Mouse (Mus musculus) monocyte, adult 59 days (primary cell): Measurements from ENCODE around the gene Cmtr1. TPM values are rescaled to one million over a fixed set of nuclear protein-coding genes. Genes with fewer than 3 reads are reported as not detected.

Experiments
- total RNA-seq, 2 experiments: library from RNA; stranded (reverse); gene quantifications; one replicate each; pipeline ENCODE4 v1.2.4; 2023

The Cmtr1 gene
- 10 to 100 TPM; 81.8 to 95.4 TPM for total RNA-seq

DNA sequence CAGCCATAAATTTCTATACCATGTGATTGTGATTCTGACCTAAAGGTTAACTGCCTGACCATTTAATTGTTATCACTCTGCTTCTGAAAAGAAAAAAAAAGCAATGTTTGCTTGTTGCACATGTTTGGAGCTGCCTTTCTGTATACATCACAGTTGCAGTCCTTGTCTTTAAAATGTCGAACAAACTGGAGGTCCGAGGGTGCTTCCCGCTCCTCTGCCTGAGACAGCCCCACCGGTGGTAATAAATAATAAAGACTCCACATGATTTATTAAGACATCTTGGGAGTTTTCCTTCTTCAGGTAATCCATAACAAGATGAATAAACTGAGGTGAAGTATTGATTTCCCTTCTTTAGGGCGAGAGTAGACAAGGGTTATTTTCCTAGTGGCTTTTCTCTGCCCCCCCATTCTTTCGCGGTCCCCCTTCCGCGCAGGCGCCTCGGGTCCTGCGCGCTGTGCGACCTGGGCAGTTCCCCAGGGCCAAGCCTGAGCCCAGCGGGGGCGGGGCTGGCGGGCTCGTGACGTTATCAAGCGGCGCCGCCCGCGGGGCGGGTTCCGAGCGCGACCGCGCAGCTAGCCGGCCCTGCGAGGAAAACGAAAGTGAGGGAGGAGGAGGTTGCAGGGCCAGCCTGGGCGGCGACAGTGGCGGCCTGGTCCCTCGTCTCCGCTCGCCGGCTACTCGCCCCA lies at the start of gene Cmtr1:
Cmtr1 (plus strand) TSS at position 520 of the 686 bp plus-strand sequence.

DNA sequence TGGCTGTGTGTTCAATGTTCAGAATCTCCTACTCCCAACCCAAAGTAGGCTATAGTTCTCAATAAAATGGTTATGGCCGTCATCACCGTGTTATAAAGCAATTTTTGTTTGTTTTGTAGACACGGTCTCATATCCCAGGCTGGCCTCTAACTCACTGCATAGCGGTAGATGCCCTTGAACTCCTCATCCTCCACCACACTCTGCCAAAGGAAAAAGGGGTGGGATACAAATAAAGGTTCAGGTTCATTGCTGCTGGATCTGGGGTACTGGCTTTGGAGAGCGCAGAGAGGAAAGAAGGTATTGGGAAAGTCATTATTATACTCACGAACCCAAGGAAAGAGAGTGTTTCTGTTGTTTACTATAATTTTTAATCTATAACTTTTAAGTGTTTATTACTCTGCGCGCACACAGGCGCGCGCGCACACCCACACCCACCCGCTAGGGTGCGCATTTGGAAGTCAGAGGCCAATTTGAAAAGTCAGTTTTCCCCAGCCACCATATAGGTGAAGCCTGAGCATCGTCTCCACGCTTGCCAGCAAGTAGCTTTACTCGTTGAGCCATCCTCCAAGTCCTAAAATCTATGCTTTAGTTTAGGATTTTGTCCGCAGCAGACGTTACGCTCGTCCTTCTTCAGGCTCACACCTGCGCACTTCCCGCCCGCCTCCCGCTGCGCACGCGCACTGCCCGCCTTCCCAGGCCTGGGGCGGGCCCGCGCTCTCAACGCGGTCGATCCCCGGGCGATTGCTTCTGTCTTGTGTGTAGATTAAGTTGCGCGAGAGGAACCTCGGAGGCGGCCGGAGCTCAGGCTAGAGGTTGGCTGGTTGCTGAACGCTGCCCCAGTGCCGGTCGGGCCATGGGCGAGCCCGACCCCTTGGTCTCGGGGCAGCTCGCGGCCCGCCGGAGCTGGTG lies 46.0 kb upstream of the Cmtr1 start, which contains the start of the genes Rnf8 and Gm28043:
Rnf8 (plus strand) TSS at position 676 of the 909 bp plus-strand sequence.
Gm28043 (plus strand) TSS at position 762 of the 909 bp plus-strand sequence.

DNA sequence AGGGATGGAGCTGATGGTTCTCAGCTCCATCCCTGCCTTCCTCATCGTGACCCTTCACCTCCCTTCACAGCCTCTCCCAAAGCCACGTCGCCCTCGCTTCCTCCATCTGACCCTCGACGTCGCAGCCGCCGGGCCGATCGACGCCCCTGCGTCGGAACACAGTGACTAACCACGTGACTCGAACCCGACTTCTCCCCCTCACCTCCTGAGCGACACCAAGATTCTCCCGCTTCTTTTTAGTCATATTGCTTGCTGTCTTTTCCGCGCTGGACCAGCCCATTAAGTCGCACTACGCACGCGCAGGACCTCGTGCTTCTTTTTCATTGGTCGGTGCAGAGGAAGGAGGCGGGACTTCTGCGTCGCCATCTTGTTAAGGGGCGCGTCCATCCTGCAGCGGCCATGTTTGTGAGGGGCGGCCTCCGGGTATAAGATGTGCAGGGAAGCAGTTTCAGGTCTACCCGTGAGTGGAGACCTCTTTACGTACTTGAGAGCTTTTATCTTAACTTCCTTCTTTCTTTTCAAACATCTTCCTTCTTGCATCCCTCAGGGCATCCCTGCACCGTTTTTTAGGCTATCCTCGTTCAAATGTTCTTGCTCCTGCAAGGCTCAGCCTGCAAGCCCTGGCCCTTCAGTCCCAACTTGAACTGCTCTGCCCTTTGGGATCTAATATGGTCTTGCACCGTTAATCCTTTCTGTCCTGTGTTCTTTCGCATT lies 56.5 kb downstream of the Cmtr1 start, which contains the start of gene Ccdc167:
Ccdc167 (minus strand) TSS at position 313 of the 714 bp plus-strand sequence.

Other genes with a start within 250 kb of the Cmtr1 start
- gene Pim1, start 169.8 kb upstream of the Cmtr1 start, total RNA-seq = 1,000 to 10,000 TPM; 1,228 to 1,267 TPM
- not detected for gene Gm17657, start 111.0 kb upstream of the Cmtr1 start, total RNA-seq
- gene Tbc1d22b, start 110.8 kb upstream of the Cmtr1 start, total RNA-seq = 10 to 100 TPM; 14.0 to 16.3 TPM
- gene Tmem217, start 108.2 kb upstream of the Cmtr1 start, total RNA-seq = not detected
- gene Rnf8, start 45.8 kb upstream of the Cmtr1 start, total RNA-seq = 10 to 100 TPM; 39.4 to 44.2 TPM
- gene Gm28043, start 45.7 kb upstream of the Cmtr1 start, total RNA-seq = 1 to 10 TPM; 6.8 to 8.3 TPM
- gene Ccdc167, start 56.4 kb downstream of the Cmtr1 start, total RNA-seq = 1 to 10 TPM; 7.6 to 9.2 TPM